Mouse (Mus musculus) heart, embryonic 10.5 days (tissue): ENCODE results near the gene Synpr. TPM values are rescaled to one million over a fixed set of nuclear protein-coding genes. Genes with fewer than 3 reads are reported as not detected.

Source experiments
- DNase-seq: peaks from one replicate; pipeline ENCODE4 v3.0.0-alpha.2; 2017; ENCODE audit warnings: low spot score
- H3K27ac ChIP-seq: fragments of 300-500 bp; sonication (generic); 2 replicates; pipeline ENCODE4 v1.5.1; 2016; ENCODE audit warnings: mild to moderate bottlenecking
- H3K27me3 ChIP-seq: fragments of 300-500 bp; sonication (generic); 2 replicates; pipeline ENCODE4 v1.6.1; 2016; ENCODE audit warnings: mild to moderate bottlenecking; ENCODE audit not compliant: poor library complexity, insufficient read depth, severe bottlenecking
- H3K36me3 ChIP-seq: fragments of 300-500 bp; sonication (generic); 2 replicates; pipeline ENCODE4 v1.6.1; 2016; ENCODE audit warnings: mild to moderate bottlenecking, moderate library complexity
- H3K4me1 ChIP-seq: fragments of 300-500 bp; sonication (generic); 2 replicates; pipeline ENCODE4 v1.6.1; 2016; ENCODE audit warnings: mild to moderate bottlenecking
- H3K4me3 ChIP-seq: fragments of 300-500 bp; sonication (generic); 2 replicates; pipeline ENCODE4 v1.5.1; 2016; ENCODE audit warnings: mild to moderate bottlenecking, moderate library complexity
- H3K9me3 ChIP-seq: fragments of 300-500 bp; sonication (generic); 2 replicates; pipeline ENCODE4 v1.6.1; 2016; ENCODE audit warnings: mild to moderate bottlenecking, moderate library complexity
- WGBS: fragments of 180-500 bp; shearing (Covaris S2); methylation state at CpG from one replicate; pipeline ENCODE4 v1.1.7; 2016; 5-methylcytosine and 5-hydroxymethylcytosine counted together
- polyA plus RNA-seq: library from polyadenylated mRNA; unstranded; fragments of >200 nt; fragmentation: Nextera tagmentation; extraction: Ambion mirVana; gene quantifications from 2 replicates; pipeline ENCODE4 v1.2.1, GENCODE M21; 2016

Synpr gene
- polyA plus RNA-seq, 1 experiment from 2014 or later = 0.19 TPM

- DNase-seq = no peak
- Histone ChIP-seq H3K9me3 (no peaks in the 10 kb centered on the region), H3K4me3 (no peak overlapping the region), H3K27me3 (no peaks in the 10 kb centered on the region), H3K36me3 (no peaks in the 10 kb centered on the region), H3K4me1 (no peaks in the 10 kb centered on the region), H3K27ac (no peak overlapping the region)
- 70% methylated on average over 1 of the region's 1 CpGs for WGBS
Observed at GRCm38 (mm10) chr14:13578744-13579143, 294.2 kb downstream of the Synpr start.

GRCm38 (mm10) chr14:13593321-13593940, 308.9 kb downstream of the Synpr start:
- no peak for DNase-seq
- no peaks in the 10 kb centered on the region for H3K36me3 ChIP-seq
- WGBS = 80% methylated on average over 2 of the region's 2 CpGs
- no peak overlapping the region for H3K4me3 ChIP-seq
- no peaks in the 10 kb centered on the region for H3K27me3 ChIP-seq
- no peak overlapping the region for H3K27ac ChIP-seq
- no peaks in the 10 kb centered on the region for H3K9me3 ChIP-seq
- H3K4me1 ChIP-seq = no peaks in the 10 kb centered on the region

- Histone ChIP-seq H3K27me3 (no peaks in the 10 kb centered on the region), H3K4me3 (no peak overlapping the region), H3K4me1 (no peaks in the 10 kb centered on the region), H3K27ac (no peak overlapping the region), H3K36me3 (no peaks in the 10 kb centered on the region), H3K9me3 (no peaks in the 10 kb centered on the region)
- no peak for DNase-seq
- 69% methylated on average over 6 of the region's 6 CpGs for WGBS
Observed at GRCm38 (mm10) chr14:13596251-13596650, 311.7 kb downstream of the Synpr start.

GRCm38 (mm10) chr14:13597204-13597603, 312.6 kb downstream of the Synpr start:
- WGBS = 90% methylated on average over 2 of the region's 2 CpGs
- DNase-seq = no peak
- Histone ChIP-seq H3K4me3 (no peak overlapping the region), H3K36me3 (no peaks in the 10 kb centered on the region), H3K9me3 (no peaks in the 10 kb centered on the region), H3K27ac (no peak overlapping the region), H3K27me3 (no peaks in the 10 kb centered on the region), H3K4me1 (no peaks in the 10 kb centered on the region)

- no peak for DNase-seq
- WGBS = 50% methylated on average over 2 of the region's 2 CpGs
Observed at GRCm38 (mm10) chr14:13620531-13620930, 336.0 kb downstream of the Synpr start.

GRCm38 (mm10) chr14:13649865-13650264, 365.3 kb downstream of the Synpr start:
- Histone ChIP-seq H3K36me3 (no peaks in the 10 kb centered on the region), H3K4me1 (no peaks in the 10 kb centered on the region), H3K27me3 (no peaks in the 10 kb centered on the region), H3K9me3 (no peaks in the 10 kb centered on the region), H3K4me3 (no peak overlapping the region), H3K27ac (no peak overlapping the region)
- DNase-seq = no peak
- WGBS = 92% methylated on average over 1 of the region's 1 CpGs

More at GRCm38 (mm10) chr14:13620531-13620930, 336.0 kb downstream of the Synpr start:
- Histone ChIP-seq H3K27me3 (no peaks in the 10 kb centered on the region), H3K4me1 (no peaks in the 10 kb centered on the region), H3K27ac (no peak overlapping the region), H3K9me3 (no peaks in the 10 kb centered on the region), H3K36me3 (no peaks in the 10 kb centered on the region), H3K4me3 (no peak overlapping the region)

- WGBS = 82% methylated on average over 1 of the region's 1 CpGs
- Histone ChIP-seq H3K36me3 (no peaks in the 10 kb centered on the region), H3K4me3 (no peak overlapping the region), H3K27me3 (no peaks in the 10 kb centered on the region), H3K27ac (no peak overlapping the region), H3K9me3 (no peaks in the 10 kb centered on the region), H3K4me1 (no peaks in the 10 kb centered on the region)
- no peak for DNase-seq
Observed at GRCm38 (mm10) chr14:13651039-13651438, 366.5 kb downstream of the Synpr start.

- Histone ChIP-seq H3K9me3 (no peaks in the 10 kb centered on the region), H3K36me3 (no peaks in the 10 kb centered on the region), H3K27me3 (no peaks in the 10 kb centered on the region), H3K4me1 (no peaks in the 10 kb centered on the region), H3K27ac (no peak overlapping the region), H3K4me3 (no peak overlapping the region)
- 74% methylated on average over 2 of the region's 2 CpGs for WGBS
- DNase-seq = no peak
Observed at GRCm38 (mm10) chr14:13651541-13652298, 367.1 kb downstream of the Synpr start.
